Mouse (Mus musculus): Measurements from ENCODE around the gene Iqgap2. TPM values are rescaled to one million over a fixed set of nuclear protein-coding genes. Genes with fewer than 3 reads are reported as not detected.

Gene Iqgap2
- total RNA-seq, 2 experiments from 2014 or later = 0.94 to 1.3 TPM

DNA sequence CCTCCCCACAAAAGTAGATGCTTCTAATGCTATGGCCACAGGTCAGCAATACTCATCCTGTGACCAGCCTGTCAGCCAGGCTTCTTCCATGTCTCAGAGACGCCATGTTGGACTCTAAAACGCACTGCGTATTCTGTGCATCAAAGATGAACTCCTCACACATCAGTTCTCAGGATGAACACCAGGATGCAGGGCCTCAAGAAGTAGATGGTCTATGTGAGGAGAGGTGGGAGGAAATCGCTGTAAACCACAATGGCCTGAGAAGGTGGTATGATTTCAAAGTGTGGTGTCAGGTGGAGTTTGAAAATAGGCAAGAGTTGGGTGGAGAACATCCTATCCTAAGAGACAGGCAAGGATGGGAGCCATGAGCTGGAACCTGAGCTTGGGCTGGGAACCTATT lies 1.4 kb upstream of the Iqgap2 start:
- Histone ChIP-seq H3K27ac (no peak overlapping the region), H3K4me3 (no peak overlapping the region)
- no peak for TF ChIP-seq CTCF (IDR thresholded peaks at IDR 0.05)
- no peak for DNase-seq
- intact Hi-C loops (cut with DNase I) = loop anchor here (2.0 to 5.0 kb wide), 2 partner anchors 116 to 331 kb away; no protein-coding TSS in a partner anchor

DNA sequence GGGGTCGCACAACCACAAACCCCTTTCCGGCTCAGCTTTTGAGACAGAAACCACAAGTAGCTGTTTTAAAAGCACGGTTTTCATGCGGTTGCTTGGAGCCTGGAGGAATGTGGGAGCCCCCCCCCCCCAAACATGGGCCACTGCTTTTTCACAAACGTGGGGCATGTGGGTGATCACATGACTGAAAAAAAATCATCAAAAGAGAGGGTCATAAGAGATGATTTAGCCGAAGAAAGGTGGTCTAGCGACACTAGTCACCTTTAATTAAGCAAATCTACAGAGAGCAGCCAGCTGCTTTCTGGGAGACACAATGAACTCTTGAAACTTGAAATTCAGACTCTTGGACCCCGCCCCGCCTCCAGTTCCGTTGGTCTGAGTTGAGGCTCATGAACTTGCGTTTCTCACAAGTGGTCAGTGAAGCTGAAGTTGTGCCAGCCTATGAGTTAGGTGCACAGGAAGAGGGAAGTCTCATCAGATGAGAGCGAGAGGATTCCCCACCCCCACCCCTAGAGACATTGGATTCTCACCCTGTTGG lies 956 bp upstream of the Iqgap2 start:
- no peak for DNase-seq
- intact Hi-C loops (cut with DNase I) = loop anchor here (2.0 to 5.0 kb wide), 2 partner anchors 116 to 330 kb away; no protein-coding TSS in a partner anchor
- Histone ChIP-seq H3K27ac (peak overlapping the region; percentile 76; the same call in 1 of the 2 replicates), H3K4me3 (peak overlapping the region; percentile 71)
- no peak for TF ChIP-seq CTCF (IDR thresholded peaks at IDR 0.05)

DNA sequence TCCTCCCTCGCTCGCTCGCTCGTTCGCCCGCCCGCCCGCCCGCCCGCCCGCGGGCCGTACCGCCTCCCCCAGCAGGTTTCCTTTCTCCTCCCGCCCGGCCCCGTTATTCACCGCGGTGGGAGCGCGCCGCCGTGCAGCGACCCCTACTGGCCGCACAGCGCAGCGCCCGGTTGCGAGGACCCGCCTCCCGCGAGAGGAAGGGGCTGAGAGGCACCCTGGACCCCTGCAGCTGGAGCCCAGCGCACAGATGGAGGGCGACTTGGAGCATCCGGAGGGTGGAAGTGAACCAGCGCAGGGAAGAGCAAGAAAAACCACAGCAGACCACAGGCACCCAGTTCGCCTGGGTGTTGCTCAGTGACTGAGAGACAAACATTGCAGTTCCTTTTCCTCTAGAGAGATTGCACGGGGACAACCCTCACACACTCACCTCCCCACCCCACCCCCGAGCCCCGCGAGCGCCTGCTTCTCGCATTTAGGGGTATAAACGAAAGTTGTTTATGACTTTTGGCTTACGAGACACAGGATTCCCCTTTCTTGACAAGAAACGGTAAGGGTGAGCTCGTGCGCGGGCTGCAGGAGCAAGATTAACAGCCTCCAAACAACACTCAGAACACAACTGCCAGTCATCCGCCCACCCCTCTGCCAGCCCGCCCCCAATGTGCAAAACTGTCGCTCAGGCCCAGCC lies 346 bp upstream of the Iqgap2 start:
- TF ChIP-seq CTCF (IDR thresholded peaks at IDR 0.05) = peak; percentile 89
- peak; percentile 87 for DNase-seq
- Histone ChIP-seq H3K27ac (peak overlapping the region; percentile 76), H3K4me3 (peak overlapping the region; percentile 71)
- intact Hi-C loops (cut with DNase I) = loop anchor here (2.0 to 5.0 kb wide), 2 partner anchors 115 to 330 kb away; no protein-coding TSS in a partner anchor

DNA sequence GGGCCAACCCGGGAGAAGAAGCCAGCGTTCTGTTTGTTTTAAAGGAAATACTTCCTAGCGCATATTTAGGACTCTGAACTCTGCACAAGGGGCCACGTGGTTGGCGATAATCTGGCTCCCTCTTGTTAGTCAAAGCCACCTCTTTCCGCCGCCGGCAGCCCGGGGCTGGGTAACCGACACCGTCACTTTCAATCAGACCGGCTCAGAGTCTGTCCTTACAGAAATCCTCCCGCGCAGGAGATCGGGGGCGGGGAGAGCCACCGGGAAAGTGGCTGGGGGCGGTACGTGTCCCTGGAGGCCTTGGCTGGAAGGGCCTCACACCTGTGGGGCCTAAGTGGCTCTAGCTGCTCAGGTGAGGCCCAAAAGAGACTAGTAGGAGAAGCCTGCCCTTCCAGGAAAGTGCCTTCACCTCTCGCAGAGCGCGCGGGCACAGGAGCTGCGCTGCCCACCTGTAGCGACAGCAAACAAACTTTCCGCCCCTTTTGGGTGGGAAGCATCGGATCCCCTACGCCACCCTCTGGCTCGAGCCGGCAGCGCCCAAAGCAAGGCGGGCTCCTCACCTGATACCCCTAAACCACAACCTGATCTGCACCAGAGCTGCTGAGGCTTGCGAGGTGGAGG lies 761 bp downstream of the Iqgap2 start:
- DNase-seq = peak; percentile 51

DNA sequence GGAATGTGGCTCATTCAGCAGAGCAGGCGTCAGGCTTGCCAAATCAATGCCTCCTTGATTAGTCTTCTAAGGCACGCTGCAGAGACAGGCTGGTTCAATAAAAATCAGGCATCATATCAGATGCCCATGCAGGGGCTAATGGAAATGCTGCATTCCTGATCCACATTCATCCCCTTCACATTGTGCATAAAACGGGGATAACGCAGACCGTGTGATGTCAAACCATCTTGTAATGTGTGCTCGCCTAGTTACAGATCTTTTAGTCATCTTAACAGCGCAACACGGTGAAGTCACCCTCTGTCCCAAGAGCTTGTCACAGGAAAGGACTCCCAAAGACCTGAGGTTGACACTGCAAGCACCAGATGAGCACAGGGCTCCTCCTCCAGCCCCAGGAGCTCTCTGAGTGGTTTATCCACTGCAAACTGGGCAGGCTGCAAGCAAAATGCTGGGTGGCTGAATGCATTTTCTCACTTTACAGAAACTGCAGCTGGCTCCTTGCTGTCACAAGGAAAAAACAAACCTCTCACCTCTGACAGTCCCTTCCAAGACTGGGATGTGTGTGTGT lies 1.7 kb downstream of the Iqgap2 start:
- H3K27ac ChIP-seq = no peak overlapping the region
- no peak for DNase-seq
- TF ChIP-seq CTCF (IDR thresholded peaks at IDR 0.05) = no peak
- intact Hi-C loops (cut with DNase I) = loop anchor here (5.0 kb wide), 1 partner anchor 328 kb away; no protein-coding TSS in a partner anchor
- peak overlapping the region; percentile 34; the same call in 1 of the 2 replicates for H3K4me3 ChIP-seq

More for the DNA sequence above, 761 bp downstream of the Iqgap2 start:
- Histone ChIP-seq H3K4me3 (peak overlapping the region; percentile 71), H3K27ac (peak overlapping the region; percentile 76)
- peak; percentile 33; the same call in 1 of the 2 replicates for TF ChIP-seq CTCF (IDR thresholded peaks at IDR 0.05)
- intact Hi-C loops (cut with DNase I) = loop anchor here (5.0 kb wide), 1 partner anchor 329 kb away; no protein-coding TSS in a partner anchor

DNA sequence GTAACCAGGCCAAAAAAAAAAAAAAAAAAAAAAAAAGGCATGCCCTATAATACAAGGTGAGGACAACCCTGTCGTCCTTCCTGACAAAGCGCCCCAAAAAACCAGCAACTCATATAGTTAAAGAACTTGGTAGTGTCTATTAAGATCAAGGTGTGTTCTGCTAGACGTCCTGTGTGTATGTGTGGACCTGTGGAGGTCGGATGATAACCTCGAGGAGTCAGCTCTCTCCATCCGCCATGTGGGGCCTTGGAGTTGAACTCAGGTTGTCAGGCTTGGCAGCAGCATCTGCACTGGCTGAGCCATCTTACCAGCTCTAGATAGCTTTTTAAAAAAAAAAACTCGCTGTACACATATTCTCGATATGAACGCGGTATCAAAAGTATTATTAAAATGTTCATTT lies 2.4 kb downstream of the Iqgap2 start:
- no peak overlapping the region for H3K27ac ChIP-seq
- intact Hi-C loops (cut with DNase I) = no loop called here
- H3K4me3 ChIP-seq = no peak overlapping the region
- no peak for DNase-seq
- no peak for TF ChIP-seq CTCF (IDR thresholded peaks at IDR 0.05)

DNA sequence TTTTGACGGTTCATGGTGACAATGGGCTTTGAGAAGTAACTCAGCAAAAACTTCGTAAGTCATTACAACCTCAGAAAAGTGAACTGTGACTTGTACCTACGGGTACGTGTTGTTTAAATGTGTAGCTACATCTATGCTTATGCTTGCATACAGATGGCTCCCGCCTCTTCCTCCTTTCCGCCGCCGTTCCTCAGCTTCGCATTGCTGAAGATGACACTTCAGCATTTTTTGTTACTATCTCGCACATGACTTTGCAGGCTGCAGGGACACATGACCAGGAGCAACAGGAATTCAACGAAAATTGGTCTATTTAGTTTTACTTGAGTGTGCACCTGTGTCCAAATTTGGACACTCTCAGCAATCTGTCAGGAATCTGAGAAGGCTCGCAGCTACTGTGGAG lies 3.1 kb downstream of the Iqgap2 start:
- no peak for TF ChIP-seq CTCF (IDR thresholded peaks at IDR 0.05)
- no peak for DNase-seq
- H3K4me3 ChIP-seq = no peak overlapping the region
- intact Hi-C loops (cut with DNase I) = no loop called here
- no peak overlapping the region for H3K27ac ChIP-seq

DNA sequence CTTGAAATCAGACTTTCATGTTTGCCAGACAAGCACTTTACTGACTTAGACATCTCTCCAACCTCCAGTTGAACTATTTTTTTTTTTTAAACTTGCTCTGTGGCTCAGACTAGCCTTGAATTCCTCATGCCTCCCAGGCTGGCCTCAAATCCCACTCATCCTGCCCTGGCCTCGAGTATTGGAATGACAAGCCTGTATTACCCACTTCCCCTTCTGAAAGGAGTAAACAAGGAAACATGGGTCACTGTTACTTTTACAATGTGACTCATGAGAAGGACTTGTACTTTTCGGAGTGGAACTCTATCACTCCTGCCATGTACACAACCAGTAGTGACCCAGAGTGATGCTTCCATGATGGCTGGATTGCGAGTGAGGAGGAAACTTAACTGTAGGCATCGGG lies 3.6 kb downstream of the Iqgap2 start:
- no peak overlapping the region for H3K4me3 ChIP-seq
- intact Hi-C loops (cut with DNase I) = no loop called here
- H3K27ac ChIP-seq = no peak overlapping the region
- no peak for TF ChIP-seq CTCF (IDR thresholded peaks at IDR 0.05)
- no peak for DNase-seq

DNA sequence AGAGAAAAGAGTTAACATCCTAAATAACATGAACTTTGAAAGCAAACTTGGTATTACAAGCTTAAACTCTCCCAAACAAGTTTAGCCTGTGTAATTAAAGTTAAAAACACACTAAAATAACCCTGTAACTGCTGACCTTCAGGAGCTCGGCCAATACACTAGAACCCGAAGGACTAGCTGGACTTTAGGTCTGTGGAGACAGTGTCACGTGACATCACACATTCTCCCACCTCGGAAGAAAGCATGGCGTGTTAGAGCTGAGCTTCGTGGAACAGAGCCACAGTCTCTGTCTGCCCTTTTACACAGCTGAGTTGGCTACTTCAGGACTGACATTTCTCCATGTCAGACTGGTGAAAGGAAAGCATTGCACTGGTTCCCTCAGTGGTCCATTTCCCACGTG lies 4.3 kb downstream of the Iqgap2 start:
- Histone ChIP-seq H3K4me3 (no peak overlapping the region), H3K27ac (no peak overlapping the region)
- intact Hi-C loops (cut with DNase I) = no loop called here
- TF ChIP-seq CTCF (IDR thresholded peaks at IDR 0.05) = no peak
- no peak for DNase-seq

DNA sequence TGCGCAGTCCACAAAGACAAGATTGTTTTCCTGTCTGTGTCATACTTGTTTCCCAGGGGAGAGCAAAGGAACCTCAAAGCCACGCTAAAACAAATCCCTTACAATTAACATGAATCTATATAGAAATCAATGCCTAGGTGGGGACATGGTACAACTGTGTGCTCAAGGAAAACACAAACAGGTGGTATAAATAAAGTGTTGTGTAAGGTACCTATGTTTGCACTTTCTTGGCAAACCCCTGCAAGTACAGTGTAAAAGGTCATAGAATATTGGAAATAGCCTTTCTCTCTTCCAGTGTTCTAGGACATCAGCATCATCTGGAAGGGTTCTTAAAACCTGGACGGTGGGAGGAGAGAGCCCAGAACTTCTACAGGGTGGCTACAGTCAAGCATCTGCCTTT lies 7.3 kb downstream of the Iqgap2 start:
- DNase-seq = no peak
- no peak for TF ChIP-seq CTCF (IDR thresholded peaks at IDR 0.05)
- intact Hi-C loops (cut with DNase I) = no loop called here
- Histone ChIP-seq H3K27ac (no peak overlapping the region), H3K4me3 (no peak overlapping the region)

DNA sequence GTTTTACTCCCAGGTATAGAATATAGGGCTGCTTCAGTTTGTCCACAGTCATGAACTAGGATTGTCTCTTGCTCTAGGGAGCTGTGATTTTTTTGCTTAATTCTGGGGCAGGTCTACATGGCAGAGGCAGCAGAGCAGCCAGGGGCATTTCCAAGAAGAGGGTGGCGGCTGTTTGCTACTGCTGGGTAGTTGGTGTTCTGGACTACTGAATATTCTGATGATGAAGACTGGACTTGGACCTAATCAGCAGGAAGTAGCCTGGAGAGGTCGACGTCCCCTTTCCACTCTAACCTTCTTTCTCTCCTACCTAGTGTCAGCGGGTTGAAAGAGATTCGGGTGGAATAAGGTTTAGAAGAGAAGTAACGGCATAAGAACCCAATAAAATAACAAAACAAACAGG lies 9.7 kb downstream of the Iqgap2 start:
- no peak for DNase-seq
- no peak for TF ChIP-seq CTCF (IDR thresholded peaks at IDR 0.05)
- Histone ChIP-seq H3K4me3 (no peak overlapping the region), H3K27ac (no peak overlapping the region)
- intact Hi-C loops (cut with DNase I) = no loop called here

DNA sequence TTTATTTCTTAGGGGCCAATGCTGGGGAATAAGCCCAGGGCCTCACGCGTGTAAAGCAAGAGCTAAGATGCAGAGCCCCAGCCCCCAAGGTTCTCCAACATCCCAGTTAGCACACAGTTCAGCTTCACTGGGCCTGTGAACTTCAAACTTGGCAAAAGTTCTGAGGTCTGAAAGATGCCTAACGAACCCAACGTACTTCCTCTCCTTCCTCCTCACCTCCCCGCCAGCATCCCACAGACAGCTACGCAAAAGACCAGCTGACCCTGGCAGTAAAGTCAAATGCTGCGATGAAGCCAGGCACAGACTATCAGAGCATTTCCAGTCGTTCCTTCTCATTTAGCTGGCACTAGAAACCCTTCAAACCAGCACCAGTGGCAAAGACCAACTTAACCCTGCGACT lies 10.3 kb downstream of the Iqgap2 start:
- intact Hi-C loops (cut with DNase I) = no loop called here
- DNase-seq = no peak
- Histone ChIP-seq H3K4me3 (no peak overlapping the region), H3K27ac (no peak overlapping the region)
- TF ChIP-seq CTCF (IDR thresholded peaks at IDR 0.05) = no peak

DNA sequence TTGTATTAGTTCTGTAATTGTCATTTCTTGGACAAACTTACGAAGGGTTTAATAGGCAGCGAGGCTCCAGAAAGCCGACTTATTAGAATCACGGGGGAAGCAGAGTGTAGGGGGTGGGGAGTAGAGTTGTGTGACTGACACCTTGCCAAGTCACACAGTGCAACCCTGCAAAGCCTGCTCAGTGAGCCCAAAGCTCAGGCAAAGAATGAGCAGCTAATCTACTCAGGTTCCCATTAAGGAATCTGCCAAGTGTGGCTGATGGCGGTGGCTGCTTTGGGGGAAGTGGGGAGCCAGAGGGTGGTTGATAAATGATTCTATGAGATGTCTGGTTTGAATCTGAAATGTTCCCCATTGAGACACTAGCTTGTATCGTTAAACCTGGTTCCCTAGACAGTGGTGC lies 11.1 kb downstream of the Iqgap2 start:
- H3K27ac ChIP-seq = no peak overlapping the region
- no peak for DNase-seq
- no peak for TF ChIP-seq CTCF (IDR thresholded peaks at IDR 0.05)
- H3K4me3 ChIP-seq = no peak overlapping the region
- intact Hi-C loops (cut with DNase I) = no loop called here

All from gastrocnemius, adult 2 months (tissue).